Mouse (Mus musculus) forebrain, embryonic 10.5 days (tissue): ENCODE results near the gene Agtrap. TPM values are rescaled to one million over a fixed set of nuclear protein-coding genes. Genes with fewer than 3 reads are reported as not detected.

Experiments used
- DNase-seq: peaks from one replicate; pipeline ENCODE4 v3.0.0-alpha.2; 2017; ENCODE audit warnings: low spot score; ENCODE audit errors: extremely low spot score
- H3K27ac ChIP-seq: fragments of 300-500 bp; sonication (generic); 2 replicates; pipeline ENCODE4 v1.5.1; 2016; ENCODE audit warnings: mild to moderate bottlenecking
- H3K27me3 ChIP-seq: fragments of 300-500 bp; sonication (generic); 2 replicates; pipeline ENCODE4 v1.6.1; 2016; ENCODE audit warnings: mild to moderate bottlenecking; ENCODE audit not compliant: poor library complexity, severe bottlenecking
- H3K36me3 ChIP-seq: fragments of 300-500 bp; sonication (generic); replicated peaks from 2 replicates; pipeline ENCODE4 v1.6.1; 2016; ENCODE audit warnings: mild to moderate bottlenecking, moderate library complexity
- H3K4me1 ChIP-seq: fragments of 300-500 bp; sonication (generic); 2 replicates; pipeline ENCODE4 v1.6.1; 2016
- H3K4me3 ChIP-seq: fragments of 300-500 bp; sonication (generic); 2 replicates; pipeline ENCODE4 v1.5.1; 2016; ENCODE audit warnings: mild to moderate bottlenecking, moderate library complexity
- H3K9me3 ChIP-seq: fragments of 300-500 bp; sonication (generic); 2 replicates; pipeline ENCODE4 v1.6.1; 2016; ENCODE audit warnings: mild to moderate bottlenecking, moderate library complexity
- WGBS: fragments of 180-500 bp; shearing (Covaris S2); methylation state at CpG from one replicate; pipeline ENCODE4 v1.1.7; 2016; 5-methylcytosine and 5-hydroxymethylcytosine counted together
- polyA plus RNA-seq: library from polyadenylated mRNA; unstranded; fragments of >200 nt; fragmentation: Nextera tagmentation; extraction: Ambion mirVana; gene quantifications from 2 replicates; pipeline ENCODE4 v1.2.1, GENCODE M21; 2016

Gene Agtrap
- 19.4 TPM in 2 replicates for polyA plus RNA-seq

DNA sequence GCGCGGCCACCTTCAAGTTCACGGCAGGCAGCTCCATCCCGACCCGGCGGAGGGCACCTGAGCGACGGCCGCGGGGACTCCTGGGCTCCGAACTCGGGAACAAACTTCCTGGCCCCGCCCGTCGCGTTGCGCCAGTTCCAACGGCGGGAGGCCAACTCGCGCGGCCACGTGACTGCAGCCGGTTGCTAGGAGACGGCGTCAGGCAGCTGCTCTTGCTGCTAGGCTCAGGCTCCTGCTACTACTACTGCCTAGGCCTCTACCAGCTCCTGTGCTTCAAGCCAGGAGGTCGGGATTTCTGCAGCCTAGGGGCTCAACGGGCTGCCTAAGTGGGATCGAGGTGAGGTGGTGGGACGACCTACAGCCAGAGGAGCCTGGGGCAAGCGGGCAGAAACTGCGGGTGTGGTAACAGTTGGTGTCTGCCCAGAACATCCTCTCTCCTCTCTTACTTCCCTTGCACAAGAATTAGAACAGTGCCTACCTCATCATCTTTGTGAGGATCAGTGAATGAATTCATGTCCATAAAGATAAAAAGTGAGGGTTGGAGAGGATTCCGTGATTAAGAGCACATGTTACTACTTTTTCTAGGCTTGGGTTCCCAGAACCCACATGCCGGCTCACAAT is at the start of gene Agtrap:
TSS of gene Agtrap (minus strand) at position 125 of the 621 bp plus-strand sequence.
- peak; percentile 94 for DNase-seq
- peaks cover 63% of the 10 kb centered on the region for H3K4me1 ChIP-seq
- H3K36me3 ChIP-seq: 0 out of 2 replicates have a peak, but pooled peaks cover 3% of the 10 kb centered on the region
- no peaks in the 10 kb centered on the region for H3K27me3 ChIP-seq
- H3K9me3 ChIP-seq: no peaks in the 10 kb centered on the region
- 5% methylated on average over 34 of the region's 34 CpGs for WGBS
- peak within 1 kb of the TSS; percentile 93 for H3K27ac ChIP-seq
- peak within 1 kb of the TSS; percentile 86 for H3K4me3 ChIP-seq

DNA sequence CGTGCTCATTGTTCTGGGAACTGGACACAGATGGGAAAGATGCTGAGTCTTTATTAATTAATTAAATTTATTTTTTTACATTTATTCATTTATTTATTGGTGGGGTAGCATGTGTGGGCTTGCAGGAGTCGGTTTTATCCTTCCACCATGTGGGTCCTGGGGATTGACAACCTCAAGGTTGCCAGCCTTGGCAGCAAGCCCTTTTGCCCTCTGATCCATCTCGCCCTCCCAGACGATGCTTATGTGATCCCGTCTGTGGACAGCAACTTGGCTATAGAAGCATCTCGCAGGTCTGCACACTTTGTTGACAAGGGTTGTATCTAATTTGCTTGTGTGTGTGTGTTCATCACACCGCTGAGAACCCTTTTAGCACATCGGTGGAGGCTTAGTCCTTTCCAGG is 49.7 kb upstream of the Agtrap start:
- H3K27me3 ChIP-seq: peaks cover 32% of the 10 kb centered on the region
- no peak for DNase-seq
- H3K27ac ChIP-seq: no peak overlapping the region
- 70% methylated on average over 8 of the region's 8 CpGs for WGBS
- H3K4me3 ChIP-seq: no peak overlapping the region
- 0 out of 2 replicates have a peak, but pooled peaks cover 3% of the 10 kb centered on the region for H3K9me3 ChIP-seq
- peaks cover 3% of the 10 kb centered on the region; the same call in 1 of the 2 replicates for H3K36me3 ChIP-seq
- H3K4me1 ChIP-seq: peaks cover 20% of the 10 kb centered on the region

DNA sequence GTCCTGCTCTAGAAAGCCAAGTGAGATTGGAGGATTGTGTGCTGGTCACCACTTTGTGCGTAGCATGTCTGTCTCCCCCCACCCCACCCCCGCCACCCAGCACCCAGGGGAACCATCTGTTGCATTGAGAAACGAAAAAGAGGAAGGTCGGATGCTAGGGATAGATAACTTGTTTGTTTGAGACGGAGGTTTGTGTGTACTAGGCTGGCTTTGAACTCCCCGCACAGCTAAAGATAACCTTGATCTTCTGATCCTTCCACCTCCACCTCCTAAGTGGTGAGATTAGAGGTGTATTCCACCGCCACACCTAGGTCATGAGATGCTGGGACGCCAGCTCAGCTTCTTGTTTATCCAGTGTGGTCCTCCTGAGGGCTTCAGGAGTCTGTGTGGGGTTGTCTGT is 47.2 kb upstream of the Agtrap start:
- H3K4me3 ChIP-seq: no peak overlapping the region
- peaks cover 57% of the 10 kb centered on the region for H3K27me3 ChIP-seq
- WGBS: 87% methylated on average over 8 of the region's 8 CpGs
- peaks cover 34% of the 10 kb centered on the region for H3K4me1 ChIP-seq
- peaks cover 3% of the 10 kb centered on the region; the same call in 1 of the 2 replicates for H3K36me3 ChIP-seq
- DNase-seq: no peak
- H3K9me3 ChIP-seq: 0 out of 2 replicates have a peak, but pooled peaks cover 3% of the 10 kb centered on the region
- no peak overlapping the region for H3K27ac ChIP-seq

DNA sequence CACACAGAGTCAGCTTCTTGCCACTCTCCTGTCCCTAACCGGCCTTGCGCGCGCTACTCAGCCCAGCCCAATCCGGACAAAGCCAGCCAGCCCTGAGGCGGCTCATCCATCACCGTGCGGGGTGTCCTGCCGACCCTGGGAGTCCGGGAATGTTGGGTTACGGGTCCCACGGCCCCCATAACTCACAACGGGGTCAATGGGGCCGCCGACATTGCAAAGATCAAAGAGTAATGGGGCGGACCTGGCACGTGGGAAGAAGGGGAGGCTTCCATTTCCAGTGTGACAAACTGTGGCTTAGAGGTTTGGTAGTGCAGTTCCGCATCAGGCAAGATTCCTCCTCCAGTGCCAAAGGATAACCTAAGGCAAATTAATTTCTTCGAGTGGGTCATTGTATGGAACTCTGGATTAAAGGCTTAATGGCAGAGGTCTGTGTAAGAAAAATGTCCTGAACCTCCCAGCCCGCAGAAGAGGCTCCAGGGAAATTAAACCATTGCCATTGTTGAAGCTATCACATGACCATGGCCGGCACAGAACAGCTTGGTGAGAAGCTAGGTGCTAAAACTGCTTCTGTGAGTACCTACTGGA is 43.8 kb upstream of the Agtrap start:
- peak; percentile 76 for DNase-seq
- H3K27ac ChIP-seq: peak overlapping the region; percentile 99
- peaks cover 3% of the 10 kb centered on the region; the same call in 1 of the 2 replicates for H3K36me3 ChIP-seq
- peaks cover 56% of the 10 kb centered on the region for H3K27me3 ChIP-seq
- H3K9me3 ChIP-seq: 0 out of 2 replicates have a peak, but pooled peaks cover 3% of the 10 kb centered on the region
- H3K4me3 ChIP-seq: peak overlapping the region; percentile 78
- peaks cover 43% of the 10 kb centered on the region for H3K4me1 ChIP-seq
- WGBS: under 1% methylated on average over 21 of the region's 21 CpGs

DNA sequence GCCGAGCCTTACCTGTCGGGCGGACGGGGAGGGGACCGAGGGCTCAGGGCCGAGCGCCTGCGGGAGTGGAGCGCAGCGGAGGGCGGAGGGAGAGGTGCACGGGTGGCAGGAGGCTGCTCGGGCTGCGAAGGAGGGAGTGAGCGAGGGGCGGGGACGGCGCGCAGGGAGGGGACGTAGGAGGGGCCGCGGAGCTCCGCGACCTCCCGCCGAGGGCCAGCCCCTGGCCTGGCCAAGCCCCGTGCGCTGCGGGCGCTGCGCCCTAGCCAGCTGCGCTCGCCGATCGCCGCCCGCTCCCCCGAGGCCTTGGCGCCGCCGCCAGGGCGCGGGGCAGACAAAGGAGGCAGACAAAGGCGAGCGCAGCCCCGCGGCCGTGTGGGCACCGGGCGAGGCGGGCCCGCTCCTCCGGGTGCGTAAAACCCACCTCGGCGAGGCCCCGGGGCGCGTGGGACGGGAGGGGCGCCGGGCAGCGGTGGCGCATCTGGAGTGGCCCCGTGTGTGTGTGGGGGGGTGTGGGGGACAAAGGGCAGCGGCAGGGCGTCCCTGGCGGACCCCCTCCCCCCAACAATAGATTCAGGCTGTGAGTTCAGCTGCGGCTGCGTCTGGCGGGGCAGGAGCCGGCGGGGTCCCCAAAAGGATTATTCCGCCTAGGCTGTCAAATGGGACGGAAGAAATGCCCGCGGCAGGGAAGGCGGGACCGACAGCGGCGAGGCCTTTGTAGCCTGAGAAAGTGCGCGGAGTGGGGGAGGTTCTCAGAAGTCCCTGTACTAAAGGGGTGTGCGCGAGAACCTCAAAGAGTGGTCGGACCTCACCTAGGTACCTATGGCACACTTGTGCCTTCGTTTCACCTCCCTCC is 43.0 kb upstream of the Agtrap start, which contains the start of gene Draxin:
TSS of gene Draxin (minus strand) at position 138 of the 853 bp plus-strand sequence.
- WGBS: under 1% methylated on average over 84 of the region's 87 CpGs
- H3K36me3 ChIP-seq: peaks cover 3% of the 10 kb centered on the region; the same call in 1 of the 2 replicates
- 0 out of 2 replicates have a peak, but pooled peaks cover 3% of the 10 kb centered on the region for H3K9me3 ChIP-seq
- H3K4me3 ChIP-seq: peak within 1 kb of the TSS; percentile 78
- peak; percentile 84 for DNase-seq
- peaks cover 56% of the 10 kb centered on the region for H3K27me3 ChIP-seq
- H3K4me1 ChIP-seq: peaks cover 48% of the 10 kb centered on the region
- H3K27ac ChIP-seq: peak within 1 kb of the TSS; percentile 99

DNA sequence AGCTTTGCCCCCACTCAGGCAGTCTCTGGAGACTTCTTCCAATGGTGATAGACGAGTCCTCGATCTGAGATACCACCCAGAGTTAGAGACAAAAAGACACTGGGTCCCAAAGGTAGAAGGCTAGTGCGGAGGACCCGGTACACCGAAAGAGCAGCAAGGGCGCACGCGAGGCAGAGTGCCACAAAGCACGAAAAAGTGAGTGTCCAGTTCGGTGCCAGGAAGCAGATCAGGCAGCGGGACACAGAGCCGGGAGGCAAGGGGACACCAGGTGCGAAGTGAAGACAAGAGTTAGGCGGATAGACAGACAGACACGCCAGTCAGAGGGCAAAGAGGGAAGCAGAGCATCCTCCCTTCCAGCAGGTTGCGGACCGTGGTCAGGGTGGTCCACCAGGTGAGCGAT is 42.3 kb upstream of the Agtrap start, which contains the start of gene Mad2l2:
TSS of gene Mad2l2 (plus strand) at position 252 of the 400 bp plus-strand sequence.
- H3K4me1 ChIP-seq: peaks cover 48% of the 10 kb centered on the region
- no peak for DNase-seq
- WGBS: under 1% methylated on average over 18 of the region's 18 CpGs

DNA sequence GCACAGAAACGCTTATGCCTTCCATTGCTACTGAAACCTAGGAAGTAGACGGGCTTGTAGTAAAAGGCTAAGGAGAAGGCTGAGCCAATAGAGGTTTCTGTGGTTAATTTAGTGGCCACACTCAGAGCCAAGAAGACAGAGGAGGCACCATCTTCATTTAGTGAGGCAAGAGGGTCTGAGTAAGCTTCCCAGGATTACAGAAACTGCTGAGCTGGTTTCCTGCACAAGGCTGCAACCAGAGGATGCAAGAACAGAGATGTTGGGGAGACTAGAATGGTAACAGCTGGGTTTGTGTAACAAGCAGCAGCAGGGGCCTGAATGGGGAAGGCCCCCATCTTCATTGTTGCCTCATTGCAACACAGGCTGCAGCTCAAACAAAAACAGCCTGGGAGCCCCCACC is 40.8 kb upstream of the Agtrap start:
- DNase-seq: no peak
- peaks cover 48% of the 10 kb centered on the region for H3K4me1 ChIP-seq
- H3K36me3 ChIP-seq: peaks cover 1% of the 10 kb centered on the region; the same call in 1 of the 2 replicates
- H3K27me3 ChIP-seq: peaks cover 62% of the 10 kb centered on the region
- peak overlapping the region; percentile 78; the same call in 1 of the 2 replicates for H3K4me3 ChIP-seq
- H3K27ac ChIP-seq: no peak overlapping the region
- 0 out of 2 replicates have a peak, but pooled peaks cover 2% of the 10 kb centered on the region for H3K9me3 ChIP-seq
- WGBS: 77% methylated on average over 2 of the region's 2 CpGs

More for the DNA sequence above, 42.3 kb upstream of the Agtrap start, which contains the start of gene Mad2l2:
- Histone ChIP-seq H3K9me3 (0 out of 2 replicates have a peak, but pooled peaks cover 3% of the 10 kb centered on the region), H3K27me3 (peaks cover 56% of the 10 kb centered on the region), H3K36me3 (peaks cover 3% of the 10 kb centered on the region; the same call in 1 of the 2 replicates), H3K4me3 (peak within 1 kb of the TSS; percentile 78), H3K27ac (peak within 1 kb of the TSS; percentile 99)

DNA sequence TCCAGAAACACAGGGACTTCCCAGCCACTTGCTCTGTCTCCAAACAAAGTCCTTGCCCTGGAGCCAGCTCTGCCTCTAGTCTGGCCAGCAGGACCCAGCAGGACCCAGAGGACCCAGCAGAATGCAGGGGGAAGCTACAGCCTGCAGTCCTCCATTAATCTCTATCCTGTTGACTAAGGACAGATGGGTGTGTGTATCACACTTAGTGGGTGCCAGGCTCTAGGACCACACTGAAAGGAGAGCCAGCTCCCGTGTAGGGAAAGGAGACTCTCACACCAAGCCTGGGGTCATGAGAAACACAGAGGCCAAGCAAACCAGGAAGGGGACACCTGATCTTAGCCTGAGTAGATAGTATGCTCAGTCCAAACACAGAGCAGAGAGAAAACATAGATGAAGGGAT is 40.4 kb upstream of the Agtrap start:
- DNase-seq: no peak
- WGBS: 73% methylated on average over 1 of the region's 1 CpGs
- no peak overlapping the region for H3K27ac ChIP-seq
- no peaks in the 10 kb centered on the region for H3K36me3 ChIP-seq
- peaks cover 50% of the 10 kb centered on the region for H3K4me1 ChIP-seq
- no peaks in the 10 kb centered on the region for H3K9me3 ChIP-seq
- H3K4me3 ChIP-seq: no peak overlapping the region
- peaks cover 62% of the 10 kb centered on the region for H3K27me3 ChIP-seq

DNA sequence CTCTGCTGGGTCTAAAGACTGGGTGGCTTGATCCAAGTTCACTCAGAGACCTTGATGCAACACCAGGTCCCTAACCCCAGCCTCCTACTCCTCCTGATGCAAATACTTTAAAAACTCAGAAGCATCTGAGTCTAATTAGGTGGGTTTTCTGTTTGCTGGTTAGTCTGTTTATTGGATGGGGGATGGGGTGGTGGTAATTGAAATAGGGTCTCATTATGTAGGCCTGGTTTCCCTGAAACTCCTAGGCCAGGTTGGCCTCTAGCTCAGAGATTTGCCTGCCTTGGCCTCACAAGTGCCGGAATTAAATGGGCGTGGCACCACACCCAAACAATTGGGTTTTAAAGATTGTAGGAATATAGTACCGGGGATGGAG is 34.8 kb upstream of the Agtrap start:
- Histone ChIP-seq H3K36me3 (no peaks in the 10 kb centered on the region), H3K4me3 (no peak overlapping the region), H3K4me1 (peaks cover 29% of the 10 kb centered on the region), H3K27me3 (peaks cover 10% of the 10 kb centered on the region), H3K9me3 (no peaks in the 10 kb centered on the region), H3K27ac (peak overlapping the region; percentile 67; the same call in 1 of the 2 replicates)
- no peak for DNase-seq
- 68% methylated on average over 3 of the region's 3 CpGs for WGBS

DNA sequence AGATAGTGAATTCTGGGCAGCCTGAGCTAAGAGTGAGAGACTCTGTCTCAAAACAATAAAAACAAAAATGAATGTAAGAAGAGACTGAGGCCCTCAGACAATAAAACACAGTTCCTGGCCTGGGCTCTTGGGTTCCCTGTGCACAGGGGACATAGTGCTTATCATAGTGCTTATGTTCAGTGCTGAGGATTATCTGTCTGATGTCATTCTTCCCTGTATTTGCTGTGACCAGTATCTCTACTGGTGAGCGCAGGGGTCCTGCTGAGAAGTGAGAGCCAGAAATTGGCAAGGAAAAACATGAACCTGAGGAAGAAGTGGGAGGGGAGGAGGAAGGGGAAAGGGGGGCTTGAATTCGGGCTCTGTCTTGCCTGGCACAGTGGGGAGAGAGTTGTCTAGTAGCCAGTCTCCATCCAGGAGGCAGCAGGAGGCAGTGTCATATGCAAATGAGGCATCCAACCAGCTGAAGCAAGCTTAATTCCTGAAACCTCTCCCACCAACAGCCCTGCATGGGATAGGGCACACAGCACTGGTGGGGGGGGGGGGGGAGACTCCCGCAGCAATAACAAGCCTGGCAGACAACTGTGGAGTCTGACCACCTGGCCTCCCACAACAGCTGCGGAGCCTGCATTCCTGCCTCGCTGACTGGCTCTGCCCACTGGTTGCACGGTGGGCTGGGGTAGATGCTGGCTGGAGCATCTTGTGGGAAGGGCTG is 34.3 kb upstream of the Agtrap start:
- Histone ChIP-seq H3K36me3 (no peaks in the 10 kb centered on the region), H3K9me3 (peaks cover 3% of the 10 kb centered on the region; the same call in 1 of the 2 replicates), H3K27ac (peak overlapping the region; percentile 67), H3K4me1 (peaks cover 29% of the 10 kb centered on the region), H3K27me3 (0 out of 2 replicates have a peak, but pooled peaks cover 5% of the 10 kb centered on the region), H3K4me3 (no peak overlapping the region)
- DNase-seq: peak; percentile 42
- WGBS: 8% methylated on average over 6 of the region's 6 CpGs

DNA sequence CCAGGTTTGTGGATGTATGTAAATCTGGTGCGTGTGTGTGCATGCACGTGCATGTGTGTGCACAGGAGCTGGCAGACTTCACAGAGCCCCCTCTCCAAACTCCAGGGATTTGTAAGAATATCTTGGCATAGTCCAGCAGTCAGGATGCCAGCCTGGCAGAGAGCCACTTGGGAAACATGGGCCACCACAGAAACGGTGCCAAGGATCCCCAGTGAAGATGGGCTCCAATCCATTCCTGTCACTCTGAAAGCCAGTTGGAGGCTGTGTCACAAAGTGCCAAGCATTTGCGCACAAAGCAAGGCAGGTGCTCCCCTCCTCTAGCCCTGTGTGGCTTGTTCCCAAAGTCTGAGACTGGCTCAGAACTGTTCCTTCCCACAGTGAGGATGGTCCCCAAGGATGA is 33.5 kb upstream of the Agtrap start:
- no peak for DNase-seq
- 0 out of 2 replicates have a peak, but pooled peaks cover 5% of the 10 kb centered on the region for H3K27me3 ChIP-seq
- no peaks in the 10 kb centered on the region for H3K36me3 ChIP-seq
- H3K27ac ChIP-seq: no peak overlapping the region
- H3K4me3 ChIP-seq: no peak overlapping the region
- 93% methylated on average over 4 of the region's 4 CpGs for WGBS
- H3K9me3 ChIP-seq: peaks cover 3% of the 10 kb centered on the region; the same call in 1 of the 2 replicates
- H3K4me1 ChIP-seq: peaks cover 22% of the 10 kb centered on the region
